Mouse (Mus musculus) liver, embryonic 12.5 days (tissue): ENCODE results near the gene Med12l. TPM values are rescaled to one million over a fixed set of nuclear protein-coding genes. Genes with fewer than 3 reads are reported as not detected.

Experiments
- ATAC-seq: fragments of 200-750 bp; cut with Nextera tagmentation; 2 replicates; pipeline ENCODE4 v1.8.0; 2017; ENCODE audit warnings: moderate number of reproducible peaks, mild to moderate bottlenecking, moderate library complexity
- H3K27ac ChIP-seq: fragments of 300-500 bp; sonication (generic); 2 replicates; pipeline ENCODE4 v1.5.1; 2016; ENCODE audit warnings: mild to moderate bottlenecking
- H3K27me3 ChIP-seq: fragments of 300-500 bp; sonication (generic); replicated peaks from 2 replicates; pipeline ENCODE4 v1.6.1; 2016; ENCODE audit warnings: mild to moderate bottlenecking, moderate library complexity
- H3K36me3 ChIP-seq: fragments of 300-500 bp; sonication (generic); 2 replicates; pipeline ENCODE4 v1.6.1; 2016; ENCODE audit warnings: mild to moderate bottlenecking, moderate library complexity
- H3K4me1 ChIP-seq: fragments of 300-500 bp; sonication (generic); 2 replicates; pipeline ENCODE4 v1.6.1; 2016
- H3K4me2 ChIP-seq: fragments of 300-500 bp; sonication (generic); 2 replicates; pipeline ENCODE4 v1.6.1; 2016; ENCODE audit warnings: mild to moderate bottlenecking, moderate library complexity
- H3K4me3 ChIP-seq: fragments of 300-500 bp; sonication (generic); 2 replicates; pipeline ENCODE4 v1.5.1; 2016; ENCODE audit warnings: mild to moderate bottlenecking, moderate library complexity
- H3K9ac ChIP-seq: fragments of 300-500 bp; sonication (generic); 2 replicates; pipeline ENCODE4 v1.6.1; 2016; ENCODE audit warnings: mild to moderate bottlenecking, moderate library complexity
- H3K9me3 ChIP-seq: fragments of 300-500 bp; sonication (generic); replicated peaks from 2 replicates; pipeline ENCODE4 v1.6.1; 2016; ENCODE audit warnings: mild to moderate bottlenecking, moderate library complexity
- WGBS: fragments of 180-500 bp; shearing (Covaris S2); methylation state at CpG from one replicate; pipeline ENCODE4 v1.1.7; 2016; ENCODE audit not compliant: insufficient replicate concordance; 5-methylcytosine and 5-hydroxymethylcytosine counted together
- polyA plus RNA-seq: library from polyadenylated mRNA; unstranded; fragments of >200 nt; fragmentation: Nextera tagmentation; extraction: Ambion mirVana; gene quantifications from 2 replicates; pipeline ENCODE4 v1.2.1, GENCODE M21; 2016

Med12l gene
- polyA plus RNA-seq, 1 experiment from 2014 or later = 2.1 TPM

- no peak overlapping the region for H3K27ac ChIP-seq
- WGBS = 50% methylated on average over 2 of the region's 2 CpGs
- ATAC-seq = no peak
- no peak overlapping the region for H3K9ac ChIP-seq
- H3K36me3 ChIP-seq = no peaks in the 10 kb centered on the region
- H3K4me1 ChIP-seq = no peaks in the 10 kb centered on the region
- no peaks in the 10 kb centered on the region for H3K27me3 ChIP-seq
- no peak overlapping the region for H3K4me2 ChIP-seq
- no peak overlapping the region for H3K4me3 ChIP-seq
- no peaks in the 10 kb centered on the region for H3K9me3 ChIP-seq
Observed at GRCm38 (mm10) chr3:59290551-59290950, 284.9 kb downstream of the Med12l start.

- H3K36me3 ChIP-seq = no peaks in the 10 kb centered on the region
- H3K4me3 ChIP-seq = no peak overlapping the region
- no peaks in the 10 kb centered on the region for H3K4me1 ChIP-seq
- no peaks in the 10 kb centered on the region for H3K9me3 ChIP-seq
- H3K27me3 ChIP-seq = no peaks in the 10 kb centered on the region
- 66% methylated on average over 5 of the region's 5 CpGs for WGBS
- no peak overlapping the region for H3K9ac ChIP-seq
- ATAC-seq = no peak
- H3K27ac ChIP-seq = no peak overlapping the region
- no peak overlapping the region for H3K4me2 ChIP-seq
Observed at GRCm38 (mm10) chr3:59293437-59294199, 288.0 kb downstream of the Med12l start.

GRCm38 (mm10) chr3:59295699-59296562, 290.3 kb downstream of the Med12l start:
- 72% methylated on average over 16 of the region's 16 CpGs for whole genome bisulfite sequencing
- Histone ChIP-seq H3K4me1 (no peaks in the 10 kb centered on the region), H3K4me3 (no peak overlapping the region), H3K27ac (no peak overlapping the region), H3K9me3 (no peaks in the 10 kb centered on the region), H3K36me3 (no peaks in the 10 kb centered on the region), H3K27me3 (no peaks in the 10 kb centered on the region), H3K9ac (no peak overlapping the region), H3K4me2 (no peak overlapping the region)
- ATAC-seq = no peak

GRCm38 (mm10) chr3:59296563-59297130, 291.0 kb downstream of the Med12l start:
- WGBS = 78% methylated on average over 5 of the region's 5 CpGs
- Histone ChIP-seq H3K4me1 (no peaks in the 10 kb centered on the region), H3K9me3 (no peaks in the 10 kb centered on the region), H3K36me3 (no peaks in the 10 kb centered on the region), H3K27ac (no peak overlapping the region), H3K4me3 (no peak overlapping the region), H3K9ac (no peak overlapping the region), H3K27me3 (no peaks in the 10 kb centered on the region), H3K4me2 (no peak overlapping the region)
- ATAC-seq = no peak

- no peak for ATAC-seq
- H3K4me3 ChIP-seq = no peak overlapping the region
- H3K27ac ChIP-seq = no peak overlapping the region
- H3K4me1 ChIP-seq = no peaks in the 10 kb centered on the region
- no peaks in the 10 kb centered on the region for H3K27me3 ChIP-seq
- no peak overlapping the region for H3K4me2 ChIP-seq
- no peaks in the 10 kb centered on the region for H3K9me3 ChIP-seq
- no peaks in the 10 kb centered on the region for H3K36me3 ChIP-seq
- H3K9ac ChIP-seq = no peak overlapping the region
- 78% methylated on average over 16 of the region's 16 CpGs for WGBS
Observed at GRCm38 (mm10) chr3:59297653-59298052, 292.0 kb downstream of the Med12l start.

GRCm38 (mm10) chr3:59304944-59305343, 299.3 kb downstream of the Med12l start:
- Histone ChIP-seq H3K4me2 (no peak overlapping the region), H3K27ac (no peak overlapping the region), H3K9ac (no peak overlapping the region), H3K36me3 (no peaks in the 10 kb centered on the region), H3K27me3 (no peaks in the 10 kb centered on the region), H3K9me3 (no peaks in the 10 kb centered on the region), H3K4me1 (no peaks in the 10 kb centered on the region), H3K4me3 (no peak overlapping the region)
- no peak for ATAC-seq
- WGBS = 81% methylated on average over 5 of the region's 5 CpGs

DNA sequence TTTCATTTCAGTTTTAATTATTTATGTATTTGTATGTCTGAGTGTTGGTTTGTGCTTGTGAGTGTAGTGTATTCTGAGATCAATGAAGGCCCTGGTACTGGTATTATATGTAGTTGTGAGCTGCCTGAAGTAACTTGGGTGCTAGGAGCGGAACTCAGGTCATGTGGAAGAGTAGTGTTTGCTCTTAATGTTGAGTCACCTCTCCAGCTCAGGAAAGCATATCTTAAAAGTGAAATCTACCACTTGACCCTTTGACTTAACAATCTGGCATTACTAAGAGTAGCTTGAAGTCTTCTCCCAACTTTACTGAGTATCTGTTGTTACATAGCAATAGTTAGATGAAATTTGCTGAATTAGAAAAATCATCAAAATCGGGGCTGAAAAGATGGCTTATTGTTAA, 299.9 kb downstream of the Med12l start:
- WGBS = 66% methylated on average over 2 of the region's 2 CpGs
- Histone ChIP-seq H3K4me3 (no peak overlapping the region), H3K4me1 (no peaks in the 10 kb centered on the region), H3K9ac (no peak overlapping the region), H3K36me3 (no peaks in the 10 kb centered on the region), H3K27ac (no peak overlapping the region), H3K9me3 (no peaks in the 10 kb centered on the region), H3K27me3 (no peaks in the 10 kb centered on the region), H3K4me2 (no peak overlapping the region)
- no peak for ATAC-seq

GRCm38 (mm10) chr3:59312610-59313009, 307.0 kb downstream of the Med12l start:
- H3K4me2 ChIP-seq = no peak overlapping the region
- H3K9me3 ChIP-seq = no peaks in the 10 kb centered on the region
- H3K27me3 ChIP-seq = no peaks in the 10 kb centered on the region
- 75% methylated on average over 10 of the region's 10 CpGs for WGBS
- H3K27ac ChIP-seq = no peak overlapping the region
- no peaks in the 10 kb centered on the region for H3K36me3 ChIP-seq
- no peak overlapping the region for H3K4me3 ChIP-seq
- ATAC-seq = no peak
- no peaks in the 10 kb centered on the region for H3K4me1 ChIP-seq
- no peak overlapping the region for H3K9ac ChIP-seq

GRCm38 (mm10) chr3:59316077-59316476, 310.5 kb downstream of the Med12l start:
- no peaks in the 10 kb centered on the region for H3K27me3 ChIP-seq
- H3K27ac ChIP-seq = no peak overlapping the region
- WGBS = 77% methylated on average over 7 of the region's 7 CpGs
- H3K9ac ChIP-seq = no peak overlapping the region
- H3K9me3 ChIP-seq = no peaks in the 10 kb centered on the region
- no peak overlapping the region for H3K4me3 ChIP-seq
- H3K36me3 ChIP-seq = no peaks in the 10 kb centered on the region
- H3K4me1 ChIP-seq = no peaks in the 10 kb centered on the region
- ATAC-seq = no peak
- no peak overlapping the region for H3K4me2 ChIP-seq

DNA sequence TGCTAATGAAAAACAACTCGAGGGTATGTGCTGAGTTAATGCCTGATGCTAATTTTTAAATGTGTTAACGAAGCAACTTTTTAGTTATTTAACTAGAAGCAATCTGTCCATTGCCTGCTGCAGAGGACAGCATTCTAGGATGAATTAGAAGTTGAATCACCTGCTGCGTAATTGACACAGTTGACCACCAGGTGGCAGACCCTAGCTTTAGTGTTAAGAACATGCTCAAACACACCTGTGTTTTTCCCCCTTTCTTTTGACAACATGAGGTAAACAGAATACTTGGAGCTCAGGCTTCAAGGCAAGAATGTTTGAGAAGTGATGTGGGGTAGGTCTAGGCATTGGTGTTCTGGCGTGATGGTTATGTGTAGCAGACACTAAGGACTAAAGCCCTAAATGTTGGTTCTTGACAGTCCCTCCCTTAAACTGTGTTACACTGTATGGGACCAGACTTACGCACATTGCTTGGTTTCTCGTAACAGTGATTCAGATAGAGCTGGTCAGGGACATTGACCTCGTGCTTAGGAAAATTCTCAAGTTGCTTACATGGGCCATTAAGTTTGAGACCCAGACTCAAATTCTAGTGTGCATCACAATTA, 315.8 kb downstream of the Med12l start:
- H3K9ac ChIP-seq = no peak overlapping the region
- ATAC-seq = no peak
- WGBS = 39% methylated on average over 7 of the region's 7 CpGs
- H3K9me3 ChIP-seq = no peaks in the 10 kb centered on the region
- H3K36me3 ChIP-seq = no peaks in the 10 kb centered on the region
- no peak overlapping the region for H3K27ac ChIP-seq
- no peaks in the 10 kb centered on the region for H3K27me3 ChIP-seq
- no peaks in the 10 kb centered on the region for H3K4me1 ChIP-seq
- no peak overlapping the region for H3K4me3 ChIP-seq
- no peak overlapping the region for H3K4me2 ChIP-seq

DNA sequence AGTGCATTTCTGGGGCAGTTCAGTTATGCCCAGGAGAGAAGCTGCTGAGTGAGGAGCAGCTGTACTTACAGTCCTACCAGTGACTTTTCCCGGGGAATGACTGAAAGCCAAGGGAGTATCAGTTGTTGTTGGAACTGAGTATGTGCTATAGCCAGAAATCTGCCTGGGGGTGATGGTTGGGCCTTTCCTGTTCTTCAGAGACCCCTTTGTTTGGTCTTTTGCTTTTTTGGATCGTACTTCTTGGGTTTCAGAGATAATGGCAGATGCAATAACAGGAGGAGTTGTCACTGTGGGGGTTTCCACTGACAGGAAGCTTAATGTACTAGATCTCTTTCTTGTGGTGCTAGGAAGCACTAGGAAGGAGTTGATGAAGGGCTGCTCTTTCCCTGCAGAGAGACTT, 322.9 kb downstream of the Med12l start:
- 69% methylated on average over 2 of the region's 2 CpGs for WGBS
- Histone ChIP-seq H3K27me3 (no peaks in the 10 kb centered on the region), H3K36me3 (no peaks in the 10 kb centered on the region), H3K27ac (no peak overlapping the region), H3K9ac (no peak overlapping the region), H3K4me3 (no peak overlapping the region), H3K4me2 (no peak overlapping the region), H3K9me3 (no peaks in the 10 kb centered on the region), H3K4me1 (no peaks in the 10 kb centered on the region)
- ATAC-seq = no peak
